Mouse (Mus musculus) kidney, postnatal 4 days (tissue): ENCODE measurements around the gene Gm9970.
A peak's percentile ranks its signal among the peaks of the same experiment; 100 is the strongest.

ENCODE experiments used
- DNase-seq, 2 experiments: peaks; one replicate each; pipeline ENCODE4 v3.0.0; 2021; ENCODE audit warnings: mixed read lengths in 2 of 2

Gene Gm9970

DNA sequence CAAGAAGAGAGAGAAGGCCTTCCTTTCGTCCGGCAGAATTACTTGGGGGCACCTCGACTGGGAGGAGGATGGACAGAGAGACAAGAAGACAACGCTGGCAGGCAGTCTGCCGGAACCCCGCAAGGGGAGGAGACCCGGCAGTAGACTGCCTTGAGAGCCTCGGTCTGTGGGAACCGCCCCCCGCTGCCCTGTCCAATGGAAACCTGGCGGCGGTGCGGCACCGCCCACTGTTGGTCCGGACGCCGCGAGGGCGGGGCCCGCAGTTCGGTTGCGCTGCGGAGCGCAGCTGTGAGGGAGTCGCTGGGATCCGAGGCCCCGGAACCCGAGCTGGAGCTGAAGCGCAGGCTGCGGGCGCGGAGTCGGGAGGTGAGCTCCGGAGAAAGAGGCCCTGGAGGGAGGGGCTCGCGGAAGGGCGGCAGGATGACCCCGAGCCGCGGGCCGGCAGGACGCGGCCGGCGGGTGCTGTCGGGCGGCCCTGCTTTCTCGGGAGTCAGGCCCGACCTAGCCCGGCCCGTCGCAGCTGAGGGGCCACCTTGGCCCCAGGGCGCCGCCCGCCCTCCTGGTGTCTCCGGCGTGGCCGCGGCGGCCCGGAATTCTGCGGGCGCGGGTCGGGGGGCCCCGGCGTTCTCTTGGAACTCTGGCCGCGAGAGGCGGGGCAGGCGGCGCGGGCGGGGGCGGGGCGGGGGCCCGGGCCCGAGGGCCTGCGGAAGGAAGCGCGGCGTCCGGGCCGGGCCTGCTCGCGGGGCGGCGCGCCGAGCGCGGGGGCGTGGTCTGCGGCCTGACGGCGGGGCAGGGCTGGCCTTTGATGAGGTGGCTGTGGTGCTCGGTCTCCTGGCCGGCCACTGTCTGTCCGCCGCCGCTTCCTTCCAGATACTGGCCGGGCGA lies at the start of gene Gm9970, which contains the start of gene Nrbp1:
TSS of gene Gm9970 (minus strand) at position 596 of the 885 bp plus-strand sequence.
TSS of gene Nrbp1 (plus strand) at position 228 of the 885 bp plus-strand sequence.
- DNase-seq: peak; percentile 96 to 98

DNA sequence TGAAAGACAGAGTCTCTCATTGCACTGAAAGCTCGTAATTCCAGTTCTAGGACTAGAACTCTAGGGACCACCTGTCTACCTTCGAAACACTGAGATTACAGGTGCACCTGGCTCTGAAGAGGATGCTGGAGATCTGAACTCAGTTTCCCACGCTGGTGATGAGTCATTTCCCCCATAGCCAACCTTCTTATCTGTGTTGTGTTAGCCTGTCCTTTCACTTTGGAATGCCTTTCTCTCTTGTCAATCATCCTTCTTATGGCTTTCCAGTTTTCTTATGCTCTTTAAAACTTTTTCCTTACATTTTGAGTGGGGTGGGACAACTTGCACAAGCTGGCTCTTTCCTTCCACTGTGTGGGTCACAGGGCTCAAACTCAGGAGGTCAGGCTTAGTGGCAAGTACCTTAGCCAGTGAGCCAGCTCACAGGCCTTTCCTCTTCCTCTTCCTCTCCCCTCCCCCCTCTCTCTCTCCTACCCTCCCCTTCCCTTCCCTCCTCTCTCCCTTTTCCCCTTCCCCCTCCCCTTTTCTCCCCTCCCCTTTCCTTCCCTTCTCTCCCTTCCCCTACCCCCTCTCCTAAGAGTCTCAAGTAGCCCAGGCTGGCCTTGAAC lies 48.7 kb upstream of the Gm9970 start:
- DNase-seq: no peak

DNA sequence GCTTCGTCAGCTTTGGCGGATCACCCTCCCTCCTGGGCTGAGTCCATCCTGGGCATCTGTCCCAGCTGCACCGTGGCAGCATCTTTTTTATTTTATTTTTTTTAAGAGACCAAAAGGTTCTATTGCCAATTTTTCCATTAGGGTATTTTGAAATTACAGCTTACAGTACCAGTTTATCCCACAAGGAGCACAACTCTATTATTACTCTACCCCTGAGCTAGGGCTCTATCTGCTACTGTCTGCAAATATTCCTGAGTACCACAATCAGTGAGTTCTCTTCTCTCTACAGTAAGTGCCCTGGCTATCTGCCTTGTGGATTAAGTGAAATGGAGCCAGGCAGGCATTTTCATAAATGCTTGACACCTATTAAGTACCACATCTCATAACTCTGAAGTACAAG lies 47.6 kb upstream of the Gm9970 start:
- no peak for DNase-seq

DNA sequence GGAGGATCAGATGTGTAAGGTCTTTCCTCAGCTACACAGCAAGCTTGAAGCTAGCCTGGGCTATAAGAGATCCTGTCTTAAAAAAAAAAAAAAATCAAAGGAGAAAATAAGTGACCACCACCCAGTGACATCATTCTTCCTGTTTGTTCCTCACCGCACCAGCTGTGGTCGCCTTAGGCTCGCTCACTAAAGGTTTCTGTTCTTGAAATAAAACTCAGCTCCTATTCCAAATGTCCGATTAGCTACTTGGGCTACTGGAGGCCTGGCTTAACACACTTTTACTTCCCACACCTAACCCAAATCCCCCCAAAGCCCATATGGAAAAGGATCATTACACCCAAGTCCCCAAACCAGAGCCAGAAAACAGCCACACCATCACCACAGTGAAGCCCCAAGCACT lies 47.2 kb upstream of the Gm9970 start:
- no peak for DNase-seq

DNA sequence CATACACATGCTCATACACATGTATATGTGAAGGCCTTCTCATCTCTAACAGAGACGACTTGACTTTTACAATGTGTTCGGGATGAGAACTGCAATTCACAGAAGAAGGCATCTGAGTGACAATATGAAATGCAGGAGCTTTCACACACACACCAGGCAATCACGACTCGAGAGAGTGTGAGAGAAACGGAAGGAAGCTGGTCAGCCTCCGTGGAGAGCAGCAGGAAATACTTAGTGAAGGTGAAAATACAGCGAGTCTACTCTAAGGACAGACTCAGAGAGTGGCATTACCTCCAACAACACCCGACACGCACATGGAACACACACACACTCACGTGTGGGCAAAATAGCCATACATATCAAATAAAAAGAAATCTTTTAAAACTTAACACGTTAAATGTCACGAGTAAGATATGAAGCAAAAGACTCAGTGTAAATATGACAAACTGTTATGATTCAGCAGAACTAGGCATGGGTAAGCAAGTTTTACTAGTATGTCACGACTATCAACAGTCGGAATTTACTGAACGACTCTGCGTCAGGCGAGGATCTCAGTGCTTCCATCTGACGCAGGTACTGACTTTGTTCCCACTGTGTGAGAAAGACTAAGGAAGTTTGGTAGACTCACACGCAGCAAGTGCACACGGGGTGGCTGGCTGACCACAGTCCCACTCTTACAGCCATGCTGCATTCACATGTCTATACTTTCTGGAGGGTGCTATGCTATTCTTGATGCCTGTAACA lies 38.4 kb upstream of the Gm9970 start:
- DNase-seq: no peak

DNA sequence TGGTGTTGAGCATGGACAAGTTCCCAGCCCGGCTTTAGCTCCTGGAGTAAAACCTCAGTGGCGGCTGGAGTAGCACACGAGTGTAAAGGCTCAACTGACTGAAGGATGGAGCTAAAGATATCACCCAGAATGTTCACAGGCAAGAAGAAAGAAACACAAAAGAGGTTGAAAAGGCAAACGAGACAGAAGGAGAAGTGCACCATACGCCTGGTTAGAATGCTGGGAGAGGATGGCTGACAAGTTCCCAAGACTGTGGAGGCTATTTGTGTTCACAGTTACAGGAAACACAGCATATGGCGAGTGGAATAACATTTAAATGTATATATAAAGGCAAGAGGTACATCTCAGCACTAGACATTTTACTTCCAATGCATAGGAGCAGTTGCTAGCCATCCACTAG lies 32.0 kb upstream of the Gm9970 start:
- DNase-seq: no peak

DNA sequence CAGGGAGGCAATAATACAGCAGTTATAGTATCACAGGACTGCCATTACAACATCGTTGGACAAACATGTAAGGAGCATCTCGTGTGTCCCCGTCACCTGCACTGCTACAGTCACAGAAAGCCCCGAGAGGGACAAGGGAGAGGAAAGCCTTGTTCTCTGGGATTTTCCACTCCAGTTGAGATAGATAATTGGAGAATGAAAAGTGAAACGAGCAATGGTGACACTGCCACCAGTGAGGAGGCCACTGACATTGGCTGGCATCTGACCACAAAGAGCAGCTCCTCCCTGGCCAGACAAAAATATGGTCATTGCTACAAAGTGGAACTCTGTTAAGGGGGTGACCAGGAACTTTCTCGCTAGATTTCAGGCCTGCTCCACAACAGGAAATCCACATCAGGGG lies 26.7 kb upstream of the Gm9970 start:
- no peak for DNase-seq

DNA sequence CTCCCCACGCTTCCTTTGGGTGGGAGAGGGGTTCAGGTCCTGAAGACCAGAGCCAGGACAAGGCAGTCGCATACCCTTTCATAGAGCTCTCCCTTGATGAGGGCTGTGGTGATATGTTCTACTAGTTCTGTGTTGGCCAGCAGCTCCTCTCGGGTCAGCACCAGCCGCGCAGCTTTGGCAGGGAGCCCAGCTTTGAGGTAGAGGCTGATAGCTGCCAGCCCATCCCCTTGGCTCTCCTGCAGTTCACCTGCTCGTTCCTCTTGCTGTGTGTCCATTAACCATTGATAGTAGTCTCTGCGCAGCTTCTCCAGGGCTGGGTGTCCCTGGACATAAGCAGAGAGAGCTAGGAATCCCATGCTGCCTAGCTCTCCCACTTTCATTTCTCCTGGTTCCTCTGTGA lies 25.1 kb upstream of the Gm9970 start:
- DNase-seq: no peak

DNA sequence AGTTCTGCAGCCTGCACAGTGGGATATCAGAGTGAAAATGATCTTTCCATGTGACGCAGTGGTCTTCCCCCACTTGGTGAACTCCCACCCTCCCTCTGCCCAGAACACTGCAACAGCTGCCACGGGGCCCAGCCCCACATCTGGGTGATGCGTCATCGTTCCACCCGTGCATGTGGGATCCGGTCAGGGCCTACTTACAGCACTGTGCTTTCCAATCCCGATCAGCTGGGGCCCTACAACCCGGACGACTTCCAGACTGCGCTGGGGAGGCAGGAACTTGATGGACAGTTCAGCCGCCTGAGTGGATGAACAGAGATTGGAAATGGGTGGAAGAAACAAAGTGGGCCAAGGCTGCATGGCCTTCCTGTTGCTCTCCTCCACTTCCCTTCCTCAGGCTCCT lies 16.6 kb upstream of the Gm9970 start:
- DNase-seq: no peak

DNA sequence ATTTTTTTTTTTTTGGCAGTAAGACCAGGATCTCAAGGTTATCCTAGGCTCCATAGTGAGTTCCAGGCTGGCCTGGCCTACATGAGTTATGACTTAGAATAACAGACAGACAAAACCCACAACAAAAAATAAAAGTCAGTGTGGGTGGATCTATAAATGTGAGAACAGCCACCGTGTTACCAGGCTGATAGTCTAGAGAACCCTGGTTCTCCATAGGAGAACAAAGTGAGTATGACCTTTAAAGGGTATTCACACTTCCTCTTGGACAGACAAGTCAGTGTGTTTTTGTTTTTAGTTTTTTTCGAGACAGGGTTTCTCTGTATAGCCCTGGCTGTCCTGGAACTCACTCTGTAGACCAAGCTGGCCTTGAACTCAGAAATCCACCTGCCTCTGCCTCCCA lies 14.9 kb upstream of the Gm9970 start:
- no peak for DNase-seq

DNA sequence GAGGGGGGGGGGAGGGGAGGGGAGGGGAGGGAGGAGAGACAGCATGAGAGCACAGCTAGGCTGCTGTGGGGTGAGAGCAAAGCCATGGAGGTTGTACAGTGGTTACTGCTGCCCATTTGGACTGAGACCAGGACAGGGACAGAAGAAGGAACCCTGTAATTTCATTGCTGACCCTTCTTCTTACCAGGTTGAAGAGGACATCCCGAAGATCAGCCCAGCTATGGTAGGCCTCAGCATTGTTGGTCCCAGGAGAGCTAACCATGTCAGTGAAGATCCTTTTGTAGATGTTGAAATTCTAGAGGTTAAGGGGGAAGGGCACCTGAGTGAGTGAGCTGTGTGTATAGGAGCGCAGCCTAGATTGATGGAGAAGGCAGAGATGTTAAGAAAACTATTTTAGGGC lies 14.3 kb upstream of the Gm9970 start:
- no peak for DNase-seq

DNA sequence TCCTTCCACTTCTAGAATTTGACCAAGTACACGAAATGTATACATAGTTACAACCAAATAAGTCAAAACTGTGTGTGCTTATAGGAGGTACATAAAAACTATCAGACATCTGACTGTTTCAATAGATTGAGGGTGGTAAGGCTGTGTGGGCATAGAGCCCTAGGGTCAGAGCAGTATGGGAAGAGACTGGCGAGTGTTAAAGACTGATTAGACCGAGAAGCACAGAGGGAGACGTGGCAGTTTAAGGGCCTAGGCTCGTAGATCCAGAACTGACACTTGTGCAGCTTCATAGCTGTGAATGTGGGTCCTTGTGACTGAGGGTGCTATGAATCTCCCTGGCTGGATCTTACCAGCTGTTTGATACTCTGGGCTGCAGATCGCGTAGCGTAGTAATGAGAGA lies 13.9 kb upstream of the Gm9970 start:
- no peak for DNase-seq

DNA sequence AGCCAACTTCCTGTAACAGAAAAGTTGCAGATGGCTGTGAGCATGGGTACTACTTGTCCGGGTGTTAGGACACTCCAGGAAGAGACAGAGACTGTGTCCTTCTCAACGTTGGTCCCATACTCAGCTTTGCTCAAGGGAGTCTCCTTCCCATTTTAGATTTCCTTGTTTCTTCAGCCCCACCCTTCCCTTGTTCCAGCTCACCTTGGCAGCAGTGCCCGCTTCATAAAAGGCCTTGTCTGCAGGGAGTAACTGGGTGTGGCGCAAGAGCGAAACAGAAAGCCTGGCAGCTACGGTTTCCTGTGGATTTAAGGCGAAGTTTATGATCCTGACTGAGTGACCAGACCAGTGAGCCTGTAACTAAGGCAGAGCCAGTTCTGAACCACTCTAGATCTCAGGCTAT lies 13.4 kb upstream of the Gm9970 start:
- DNase-seq: peak; percentile 23 to 44

DNA sequence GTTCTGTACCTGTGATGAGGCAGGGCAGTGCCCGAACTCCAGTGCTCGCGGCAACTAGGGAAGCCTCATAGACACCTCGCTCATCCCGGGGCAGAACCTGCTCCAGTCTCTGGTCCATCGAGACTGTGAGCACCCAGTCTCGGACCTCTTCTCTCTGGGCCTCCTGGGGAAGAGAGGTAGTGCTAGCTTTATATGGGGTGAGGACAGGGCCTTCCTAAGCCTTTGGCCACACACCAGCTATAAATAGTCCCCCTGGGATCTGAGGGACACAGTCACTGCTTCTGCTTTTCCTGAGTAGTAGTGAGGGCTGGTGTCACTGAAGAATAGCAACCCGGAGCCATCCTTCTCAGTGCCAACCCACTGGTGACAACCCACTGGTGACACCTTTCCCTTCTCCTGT lies 12.8 kb upstream of the Gm9970 start:
- DNase-seq: no peak

DNA sequence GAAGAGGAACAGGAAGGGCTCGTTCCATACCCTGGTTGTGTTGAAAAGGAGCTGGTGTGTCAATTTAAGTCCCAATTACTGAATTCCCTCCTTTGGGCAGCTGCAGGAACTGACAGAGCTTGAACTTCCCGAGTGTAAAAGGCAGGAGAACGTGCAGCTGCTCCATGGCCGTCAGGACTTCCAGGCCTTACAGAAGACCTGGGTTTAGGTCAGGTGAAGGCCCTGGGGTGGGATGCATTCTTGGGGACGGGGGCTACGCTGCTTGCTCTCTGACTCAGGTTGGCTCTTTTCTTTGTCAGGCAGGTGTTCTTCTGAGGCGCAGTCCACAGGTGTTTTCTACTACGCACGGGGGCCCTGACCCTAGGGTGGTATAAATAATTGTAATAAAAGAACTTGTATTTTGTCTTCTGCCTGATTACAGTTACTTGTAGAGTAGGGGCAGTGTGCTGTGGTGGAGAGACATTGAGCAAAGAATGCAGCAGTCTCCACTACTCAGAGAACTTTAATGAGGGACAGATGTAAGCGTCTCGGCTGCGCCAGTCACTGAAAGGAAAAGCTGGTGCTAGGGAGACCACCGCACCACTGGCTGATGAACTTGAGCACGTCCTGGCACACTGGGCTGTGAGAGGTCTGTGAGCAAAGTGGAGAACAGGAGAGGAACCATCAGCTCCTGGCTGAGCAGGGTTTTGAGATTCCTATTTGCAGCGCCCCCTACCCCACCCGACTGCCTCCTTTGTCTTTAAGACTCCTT lies 11.9 kb upstream of the Gm9970 start:
- peak in 1 of 2 experiments; percentile 17 for DNase-seq

DNA sequence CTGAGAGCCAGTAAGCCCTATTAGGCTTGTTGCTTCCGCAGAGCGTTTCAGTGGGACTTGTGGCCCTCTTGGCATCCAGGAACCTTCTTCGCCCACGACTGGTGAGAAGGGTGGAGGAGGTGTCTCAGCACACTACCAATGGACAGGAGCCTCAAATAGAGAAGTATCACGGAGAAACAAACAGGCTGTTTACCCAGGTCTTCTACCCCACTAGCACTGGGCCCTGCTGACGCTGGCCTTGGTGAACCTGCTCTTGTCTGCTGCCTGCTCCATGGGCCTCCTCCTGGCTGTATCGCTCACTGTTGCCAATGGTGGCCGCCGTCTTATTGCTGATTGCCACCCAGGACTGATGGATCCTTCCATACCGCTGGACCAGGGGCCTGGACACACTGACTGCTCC lies 11.1 kb upstream of the Gm9970 start:
- peak in 1 of 2 experiments; percentile 34 for DNase-seq

DNA sequence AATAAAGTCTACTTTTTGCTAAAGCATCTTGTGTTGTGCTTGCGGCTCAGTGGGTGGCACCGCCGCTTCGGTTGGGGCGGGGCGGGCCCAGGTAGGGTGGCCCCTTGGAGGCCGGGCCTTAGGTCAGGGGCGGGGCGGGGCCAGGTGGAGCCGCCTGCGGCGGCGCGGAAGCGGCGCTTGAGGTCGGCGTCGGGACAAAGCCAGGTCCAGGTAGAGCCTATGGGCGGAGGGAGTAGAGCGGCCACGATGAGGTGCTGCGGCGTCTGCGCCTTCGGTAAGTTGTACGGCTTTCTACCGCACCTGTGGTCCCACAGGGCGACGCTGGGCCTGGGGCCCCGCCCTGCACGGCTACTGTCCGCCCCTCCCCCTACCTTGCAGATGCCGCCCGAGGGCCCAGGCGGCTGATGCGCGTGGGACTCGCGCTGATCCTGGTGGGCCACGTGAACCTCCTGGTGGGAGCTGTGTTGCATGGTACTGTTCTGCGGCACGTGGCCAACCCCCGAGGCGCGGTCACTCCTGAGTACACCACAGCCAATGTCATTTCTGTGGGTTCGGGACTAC lies 10.6 kb upstream of the Gm9970 start, which contains the start of gene Krtcap3:
TSS of gene Krtcap3 (plus strand) at position 151 of the 561 bp plus-strand sequence.
- peak; percentile 76 to 85 for DNase-seq

DNA sequence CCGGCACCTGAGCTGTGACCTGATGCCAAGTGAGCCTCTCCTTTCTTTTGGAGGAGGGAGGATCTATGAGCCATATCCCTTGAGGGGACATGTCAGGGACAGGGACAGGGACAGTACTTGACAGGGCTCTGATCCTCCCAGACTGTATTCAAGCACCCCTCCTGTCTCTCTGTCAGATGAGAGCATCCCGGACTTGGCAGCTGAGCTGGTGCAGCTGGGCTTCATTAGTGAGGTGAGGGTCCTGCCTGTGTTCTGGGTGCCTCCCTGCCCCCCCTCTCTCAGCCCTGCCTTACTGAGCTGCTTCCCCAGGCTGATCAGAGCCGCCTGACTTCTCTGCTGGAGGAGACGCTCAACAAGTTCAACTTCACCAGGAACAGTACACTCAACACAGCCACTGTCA lies 9.7 kb upstream of the Gm9970 start:
- no peak for DNase-seq

DNA sequence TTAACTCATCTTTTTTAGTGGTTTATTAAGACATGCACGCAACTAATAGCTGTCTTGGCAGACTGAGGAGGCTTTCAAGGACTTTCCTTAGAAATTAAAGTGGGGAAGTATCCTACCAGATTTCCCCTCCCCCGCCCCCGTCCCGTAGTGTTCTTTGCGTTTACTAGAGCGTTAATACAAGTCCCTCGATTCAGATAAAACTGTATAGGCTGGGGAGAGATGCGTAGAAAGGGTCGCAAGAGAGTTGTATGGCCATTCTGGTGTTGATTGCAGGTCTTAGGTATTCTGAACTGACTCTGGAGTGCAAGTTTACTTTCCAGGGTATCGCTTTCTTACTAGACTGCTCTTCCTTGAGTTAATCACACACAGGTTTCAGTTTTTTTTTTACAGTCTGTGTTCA lies 1.2 kb upstream of the Gm9970 start:
- DNase-seq: no peak

DNA sequence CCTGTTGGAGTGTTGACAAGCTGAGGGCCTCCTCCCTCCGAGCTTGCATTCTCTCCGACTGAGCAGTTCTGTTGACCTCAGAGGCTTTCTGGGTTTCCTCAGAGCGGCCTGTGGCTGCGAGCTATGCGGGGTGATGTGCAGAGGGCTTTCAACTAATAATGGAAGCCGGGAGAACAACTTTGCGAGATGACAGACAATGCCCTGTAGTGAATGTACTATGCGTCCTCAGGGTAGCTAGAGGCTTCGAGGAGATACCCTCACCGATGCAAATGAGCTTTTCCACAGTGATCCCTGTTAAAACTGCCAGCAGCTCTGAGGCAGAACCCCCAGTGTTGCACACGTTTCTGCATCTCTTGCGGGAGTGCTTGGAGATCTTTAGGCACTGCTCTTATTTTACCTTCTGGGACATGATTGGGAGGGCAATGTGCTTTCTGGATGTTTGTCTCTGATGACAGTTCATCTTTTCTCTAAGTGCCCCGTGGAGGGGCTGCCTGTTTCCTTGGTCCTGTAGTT lies 546 bp upstream of the Gm9970 start:
- DNase-seq: no peak

DNA sequence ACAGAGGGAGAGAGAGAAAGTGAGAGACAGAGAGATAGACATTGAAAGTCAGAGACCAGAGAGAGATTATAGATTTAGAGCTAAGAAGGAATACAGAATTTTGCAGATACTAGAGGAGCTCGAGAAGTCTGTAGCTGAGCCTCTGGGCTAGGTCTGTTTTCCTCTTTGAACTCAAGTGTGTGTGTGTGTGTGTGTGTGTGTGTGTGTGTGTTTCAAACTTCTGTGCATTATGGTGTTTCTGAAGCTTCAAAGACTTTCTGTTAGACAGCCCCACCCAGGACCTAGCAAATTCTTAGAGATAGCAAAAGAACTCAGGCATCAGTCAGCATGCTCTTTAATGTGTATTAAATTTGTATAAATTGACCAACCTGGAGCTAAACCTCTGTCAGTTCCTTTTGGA lies 14.4 kb downstream of the Gm9970 start:
- DNase-seq: no peak

DNA sequence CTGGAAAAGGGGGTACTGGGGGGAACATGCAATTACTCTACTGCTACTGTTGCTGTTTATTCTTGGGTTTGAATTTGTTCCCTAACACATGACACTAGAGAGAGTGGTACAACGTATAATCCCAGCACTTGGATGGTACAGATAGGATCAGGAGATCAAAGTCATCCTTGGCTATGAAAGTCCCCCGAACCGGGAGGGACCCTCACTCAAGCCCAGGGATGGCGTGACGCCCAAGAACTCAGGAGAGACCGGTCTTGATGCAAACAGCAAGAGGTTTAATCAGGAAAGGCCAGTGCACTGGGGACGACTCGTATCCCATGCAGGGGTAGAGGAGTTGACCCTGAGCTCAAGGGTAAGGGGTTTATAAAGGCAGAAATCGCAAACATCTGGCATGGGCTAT lies 18.3 kb downstream of the Gm9970 start:
- DNase-seq: no peak
